Mouse (Mus musculus) embryonic fibroblast, embryonic 13.5 days (primary cell): ENCODE results near the gene Slc18a3.

Experiments
- CTCF ChIP-seq: IDR thresholded peaks from 2 replicates; pipeline ENCODE4 v1.5.1; 2011; ENCODE audit warnings: mild to moderate bottlenecking, control low read depth, low read length, moderate library complexity, borderline replicate concordance; ENCODE audit not compliant: insufficient read depth
- POLR2A ChIP-seq: IDR thresholded peaks from 2 replicates; pipeline ENCODE4 v1.6.1; 2011; ENCODE audit warnings: low read depth, mild to moderate bottlenecking, control low read depth, low read length, moderate library complexity

GRCm38 (mm10) chr14:32472996-32473395, 8.3 kb upstream of the Slc18a3 start:
- TF ChIP-seq POLR2A (no peak), CTCF (peak; percentile 59; the same call in 1 of the 2 replicates)
